Mouse (Mus musculus): ENCODE measurements around the gene Dcaf17. TPM values are rescaled to one million over a fixed set of nuclear protein-coding genes. Genes with fewer than 3 reads are reported as not detected.

The Dcaf17 gene
- polyA plus RNA-seq, 1 experiment from 2014 or later, result 19.0 TPM

DNA sequence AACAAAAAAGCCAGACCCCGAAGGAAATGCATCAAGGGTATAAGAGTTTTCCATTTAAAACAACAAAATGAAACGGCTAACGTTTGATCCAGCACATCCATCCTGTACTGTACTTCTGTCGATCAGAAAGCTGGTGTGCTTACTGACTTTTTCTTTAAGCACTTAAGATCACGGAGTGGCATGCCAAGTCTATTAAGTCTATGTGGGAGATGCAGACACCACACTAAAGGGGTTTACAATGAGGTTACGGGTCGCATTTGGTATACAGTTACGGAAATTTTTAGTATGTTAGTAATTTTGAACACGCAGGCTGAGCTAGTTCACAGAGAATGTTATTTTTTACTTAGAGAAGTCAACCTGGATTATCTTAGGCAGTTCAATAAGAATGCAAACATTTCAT is 412 bp upstream of the Dcaf17 start:
- ATAC-seq (ENCODE audit: insufficient number of reproducible peaks, insufficient read depth, low FRiP score, low read depth), result no peak
- Histone ChIP-seq H3K9me3 (ENCODE audit: control insufficient read depth, low read length) (no peaks in the 10 kb centered on the region), H3K36me3 (ENCODE audit: control insufficient read depth, insufficient read depth, low read length) (peaks cover 20% of the 10 kb centered on the region), H3K27me3 (ENCODE audit: control insufficient read depth, insufficient read depth, low read length) (no peaks in the 10 kb centered on the region), H3K9ac (ENCODE audit: low read length) (peak overlapping the region; percentile 92), H3K4me2 (ENCODE audit: low read length) (peak overlapping the region; percentile 84), H3K4me1 (ENCODE audit: control insufficient read depth in 2 of 2, insufficient read depth in 2 of 2, low read length in 2 of 2) (peaks cover 0 to 4% of the 10 kb centered on the region in 2 experiments; a peak in 3 of 4 replicates), H3K27ac (replicated peaks in 1 of 2; ENCODE audit: control insufficient read depth in 1 of 2, insufficient read depth in 1 of 2, low read depth in 2 of 2, low read length in 2 of 2) (no peak overlapping the region), H3K4me3 (ENCODE audit: control insufficient read depth in 1 of 2, insufficient read depth in 1 of 2, low read depth in 1 of 2, low read length in 2 of 2) (peak overlapping the region; percentile 86 to 96; a peak in 3 of 4 replicates)
- 45% methylated on average over 9 of the region's 9 CpGs for WGBS

DNA sequence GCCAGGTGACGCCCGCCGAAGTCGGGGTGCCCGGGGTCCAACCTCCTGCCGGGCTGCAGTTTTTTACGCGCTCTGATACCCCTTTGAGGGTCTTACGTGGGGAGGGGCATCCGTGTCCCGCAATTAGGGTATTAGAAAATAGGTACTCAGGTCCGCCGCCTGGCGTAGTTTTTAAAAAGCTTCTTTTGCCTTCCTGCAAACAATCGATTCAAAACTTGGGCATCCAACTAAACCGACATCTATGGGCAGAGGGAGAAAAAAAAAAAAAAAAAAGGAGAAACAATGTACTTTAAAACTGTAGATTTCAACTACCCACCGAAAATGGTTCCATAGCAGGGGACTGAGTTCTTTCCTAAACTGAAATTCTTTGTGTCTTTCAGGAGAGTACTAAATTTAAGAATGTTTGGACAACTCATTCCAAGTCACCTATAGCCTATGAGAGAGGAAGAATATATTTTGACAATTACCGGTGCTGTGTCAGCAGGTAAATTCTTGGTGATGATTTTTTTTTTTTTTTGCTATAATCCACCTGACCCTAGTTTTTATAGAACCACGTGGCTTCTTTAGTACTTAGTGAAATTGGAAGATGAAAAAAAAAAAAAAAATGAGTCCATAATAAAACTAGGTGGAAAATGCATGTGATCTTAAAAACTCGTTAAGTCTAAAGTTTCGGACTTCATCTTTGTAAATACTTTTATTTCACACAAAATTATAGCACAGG is 1.1 kb downstream of the Dcaf17 start:
- WGBS, result 12% methylated on average over 21 of the region's 21 CpGs
- H3K9ac ChIP-seq (ENCODE audit: low read length), result peak overlapping the region; percentile 92
- peak overlapping the region; percentile 93 to 94 for H3K27ac ChIP-seq (replicated peaks in 1 of 2; ENCODE audit: control insufficient read depth in 1 of 2, insufficient read depth in 1 of 2, low read depth in 2 of 2, low read length in 2 of 2)
- peak overlapping the region; percentile 84 for H3K4me2 ChIP-seq (ENCODE audit: low read length)
- no peak for ATAC-seq (ENCODE audit: insufficient number of reproducible peaks, insufficient read depth, low FRiP score, low read depth)
- peak overlapping the region; percentile 85 to 86 for H3K4me3 ChIP-seq (ENCODE audit: control insufficient read depth in 1 of 2, insufficient read depth in 1 of 2, low read depth in 1 of 2, low read length in 2 of 2)
- H3K9me3 ChIP-seq (ENCODE audit: control insufficient read depth, low read length), result no peaks in the 10 kb centered on the region
- H3K4me1 ChIP-seq (ENCODE audit: control insufficient read depth in 2 of 2, insufficient read depth in 2 of 2, low read length in 2 of 2), result peaks cover 0 to 4% of the 10 kb centered on the region in 2 experiments; a peak in 3 of 4 replicates
- H3K36me3 ChIP-seq (ENCODE audit: control insufficient read depth, insufficient read depth, low read length), result peaks cover 26% of the 10 kb centered on the region
- no peaks in the 10 kb centered on the region for H3K27me3 ChIP-seq (ENCODE audit: control insufficient read depth, insufficient read depth, low read length)

GRCm38 (mm10) chr2:71071601-71072000 is 16.5 kb downstream of the Dcaf17 start:
- Histone ChIP-seq H3K9me3 (ENCODE audit: control insufficient read depth, low read length) (peaks cover 2% of the 10 kb centered on the region; the same call in 1 of the 2 replicates), H3K4me3 (ENCODE audit: control insufficient read depth in 1 of 2, insufficient read depth in 1 of 2, low read depth in 1 of 2, low read length in 2 of 2) (no peak overlapping the region), H3K9ac (ENCODE audit: low read length) (no peak overlapping the region), H3K4me1 (ENCODE audit: control insufficient read depth in 2 of 2, insufficient read depth in 2 of 2, low read length in 2 of 2) (no peaks in the 10 kb centered on the region), H3K36me3 (ENCODE audit: control insufficient read depth, insufficient read depth, low read length) (peaks cover 17% of the 10 kb centered on the region), H3K4me2 (ENCODE audit: low read length) (no peak overlapping the region), H3K27me3 (ENCODE audit: control insufficient read depth, insufficient read depth, low read length) (no peaks in the 10 kb centered on the region), H3K27ac (replicated peaks in 1 of 2; ENCODE audit: control insufficient read depth in 1 of 2, insufficient read depth in 1 of 2, low read depth in 2 of 2, low read length in 2 of 2) (no peak overlapping the region)
- ATAC-seq (ENCODE audit: insufficient number of reproducible peaks, insufficient read depth, low FRiP score, low read depth), result no peak
- 88% methylated on average over 4 of the region's 4 CpGs for WGBS

DNA sequence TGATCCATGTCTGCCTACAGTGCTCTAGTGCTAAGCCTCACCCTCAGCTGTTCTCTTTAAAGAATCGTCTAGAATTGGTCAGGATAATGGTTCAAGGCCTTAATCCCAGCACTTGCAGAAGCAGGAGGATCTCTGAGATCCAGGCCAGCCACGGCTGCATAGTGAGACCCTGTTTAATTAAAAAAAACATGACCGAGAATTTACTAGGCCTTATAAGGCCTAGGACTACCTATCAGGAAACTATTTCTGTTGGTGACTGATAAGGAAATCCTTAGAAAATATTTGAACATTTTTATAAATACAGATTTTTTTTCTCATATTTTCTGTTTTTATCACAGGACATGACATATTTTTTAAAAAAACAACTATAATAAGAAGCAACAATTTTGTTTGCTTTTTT is 18.2 kb downstream of the Dcaf17 start:
- H3K27me3 ChIP-seq (ENCODE audit: control insufficient read depth, insufficient read depth, low read length), result no peaks in the 10 kb centered on the region
- no peaks in the 10 kb centered on the region for H3K4me1 ChIP-seq (ENCODE audit: control insufficient read depth in 2 of 2, insufficient read depth in 2 of 2, low read length in 2 of 2)
- no peak overlapping the region for H3K9ac ChIP-seq (ENCODE audit: low read length)
- no peak overlapping the region for H3K27ac ChIP-seq (replicated peaks in 1 of 2; ENCODE audit: control insufficient read depth in 1 of 2, insufficient read depth in 1 of 2, low read depth in 2 of 2, low read length in 2 of 2)
- peaks cover 2% of the 10 kb centered on the region; the same call in 1 of the 2 replicates for H3K9me3 ChIP-seq (ENCODE audit: control insufficient read depth, low read length)
- 78% methylated on average over 3 of the region's 3 CpGs for WGBS
- H3K36me3 ChIP-seq (ENCODE audit: control insufficient read depth, insufficient read depth, low read length), result peaks cover 22% of the 10 kb centered on the region
- H3K4me2 ChIP-seq (ENCODE audit: low read length), result no peak overlapping the region
- ATAC-seq (ENCODE audit: insufficient number of reproducible peaks, insufficient read depth, low FRiP score, low read depth), result no peak
- H3K4me3 ChIP-seq (ENCODE audit: control insufficient read depth in 1 of 2, insufficient read depth in 1 of 2, low read depth in 1 of 2, low read length in 2 of 2), result no peak overlapping the region

- Histone ChIP-seq H3K4me2 (ENCODE audit: low read length) (no peak overlapping the region), H3K9me3 (ENCODE audit: control insufficient read depth, low read length) (peaks cover 2% of the 10 kb centered on the region; the same call in 1 of the 2 replicates), H3K4me3 (ENCODE audit: control insufficient read depth in 1 of 2, insufficient read depth in 1 of 2, low read depth in 1 of 2, low read length in 2 of 2) (no peak overlapping the region), H3K36me3 (ENCODE audit: control insufficient read depth, insufficient read depth, low read length) (peaks cover 22% of the 10 kb centered on the region), H3K9ac (ENCODE audit: low read length) (no peak overlapping the region), H3K4me1 (ENCODE audit: control insufficient read depth in 2 of 2, insufficient read depth in 2 of 2, low read length in 2 of 2) (no peaks in the 10 kb centered on the region), H3K27ac (replicated peaks in 1 of 2; ENCODE audit: control insufficient read depth in 1 of 2, insufficient read depth in 1 of 2, low read depth in 2 of 2, low read length in 2 of 2) (no peak overlapping the region), H3K27me3 (ENCODE audit: control insufficient read depth, insufficient read depth, low read length) (no peaks in the 10 kb centered on the region)
- WGBS, result 43% methylated on average over 3 of the region's 3 CpGs
- no peak for ATAC-seq (ENCODE audit: insufficient number of reproducible peaks, insufficient read depth, low FRiP score, low read depth)
Measured at GRCm38 (mm10) chr2:71073828-71074227, 18.7 kb downstream of the Dcaf17 start.

DNA sequence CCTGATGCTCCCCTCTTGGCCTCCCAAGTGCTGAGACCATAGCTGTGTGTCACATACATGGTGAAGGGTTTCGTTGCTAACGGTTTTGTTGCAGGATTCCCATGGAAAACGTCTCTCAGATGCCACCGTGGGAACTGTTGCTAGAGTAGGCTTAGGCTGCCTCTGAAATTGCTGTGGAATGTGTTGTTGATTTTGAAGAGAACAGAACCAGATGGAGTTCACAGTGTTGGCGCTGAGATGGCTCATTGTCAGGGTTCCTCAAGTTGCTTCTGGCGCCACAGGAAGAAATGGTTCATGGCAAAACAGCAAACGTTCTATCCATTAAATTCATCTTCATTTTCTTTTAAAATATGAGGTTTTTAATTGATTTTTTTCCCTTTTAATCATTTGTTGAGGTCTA is 27.3 kb downstream of the Dcaf17 start:
- Histone ChIP-seq H3K27ac (replicated peaks in 1 of 2; ENCODE audit: control insufficient read depth in 1 of 2, insufficient read depth in 1 of 2, low read depth in 2 of 2, low read length in 2 of 2) (no peak overlapping the region), H3K27me3 (ENCODE audit: control insufficient read depth, insufficient read depth, low read length) (no peaks in the 10 kb centered on the region), H3K4me3 (ENCODE audit: control insufficient read depth in 1 of 2, insufficient read depth in 1 of 2, low read depth in 1 of 2, low read length in 2 of 2) (no peak overlapping the region), H3K9ac (ENCODE audit: low read length) (no peak overlapping the region), H3K9me3 (ENCODE audit: control insufficient read depth, low read length) (no peaks in the 10 kb centered on the region), H3K4me1 (ENCODE audit: control insufficient read depth in 2 of 2, insufficient read depth in 2 of 2, low read length in 2 of 2) (no peaks in the 10 kb centered on the region), H3K4me2 (ENCODE audit: low read length) (no peak overlapping the region), H3K36me3 (ENCODE audit: control insufficient read depth, insufficient read depth, low read length) (peaks cover 29% of the 10 kb centered on the region)
- WGBS, result 90% methylated on average over 7 of the region's 7 CpGs
- ATAC-seq (ENCODE audit: insufficient number of reproducible peaks, insufficient read depth, low FRiP score, low read depth), result no peak

- ATAC-seq (ENCODE audit: insufficient number of reproducible peaks, insufficient read depth, low FRiP score, low read depth), result no peak
- Histone ChIP-seq H3K36me3 (ENCODE audit: control insufficient read depth, insufficient read depth, low read length) (peaks cover 36% of the 10 kb centered on the region), H3K27ac (replicated peaks in 1 of 2; ENCODE audit: control insufficient read depth in 1 of 2, insufficient read depth in 1 of 2, low read depth in 2 of 2, low read length in 2 of 2) (no peak overlapping the region), H3K9ac (ENCODE audit: low read length) (no peak overlapping the region), H3K9me3 (ENCODE audit: control insufficient read depth, low read length) (no peaks in the 10 kb centered on the region), H3K4me1 (ENCODE audit: control insufficient read depth in 2 of 2, insufficient read depth in 2 of 2, low read length in 2 of 2) (no peaks in the 10 kb centered on the region), H3K4me3 (ENCODE audit: control insufficient read depth in 1 of 2, insufficient read depth in 1 of 2, low read depth in 1 of 2, low read length in 2 of 2) (no peak overlapping the region), H3K4me2 (ENCODE audit: low read length) (no peak overlapping the region), H3K27me3 (ENCODE audit: control insufficient read depth, insufficient read depth, low read length) (no peaks in the 10 kb centered on the region)
- WGBS, result 92% methylated on average over 6 of the region's 6 CpGs
Measured at GRCm38 (mm10) chr2:71083454-71084193, 28.5 kb downstream of the Dcaf17 start.

Measured in heart, embryonic 14.5 days (tissue).